In genomic region chr7:99193926-99194325, GRCm38 (mm10) we compare ENCODE assay signal across 23 mouse cellular contexts. TPM values are rescaled to one million over a fixed set of nuclear protein-coding genes. Genes with fewer than 3 reads are reported as not detected.
DNase-seq lines count a peak whose midpoint lies in the region; ATAC-seq and TF ChIP-seq lines count a peak whose summit lies in the region.
"Had no signal": no experiment of that assay in that cellular context is flagged by ENCODE, and none has a peak within 500 bp of the region (broad histone marks: within the 10 kb centered on the region; RNA-seq: fewer than 3 reads in every experiment).

No protein-coding gene starts in this region.

- no peak for TF ChIP-seq CTCF in kidney, adult 2 months (conservative IDR thresholded peaks at IDR 0.05; ENCODE audit: insufficient read depth, insufficient read length, low read depth, low read length)
- TF ChIP-seq CTCF in liver, adult 2 months (IDR thresholded peaks at IDR 0.05; ENCODE audit: low read depth, low read length) = no peak
- no peak for TF ChIP-seq CTCF in liver, postnatal 0 days (IDR thresholded peaks at IDR 0.05; ENCODE audit: low read depth)
- no peak for TF ChIP-seq CTCF in midbrain, postnatal 0 days (IDR thresholded peaks at IDR 0.05)

- H3K36me3 ChIP-seq in kidney, adult 2 months (ENCODE audit: control insufficient read depth, insufficient read depth, low read length) = no peaks in the 10 kb centered on the region
- no peaks in the 10 kb centered on the region for H3K36me3 ChIP-seq in kidney, embryonic 14.5 days (ENCODE audit: control insufficient read depth, insufficient read depth, low read length)
- no peaks in the 10 kb centered on the region for H3K36me3 ChIP-seq in liver, adult 2 months (ENCODE audit: control insufficient read depth, insufficient read depth, low read length)
- H3K36me3 ChIP-seq in liver, postnatal 0 days (replicated peaks; ENCODE audit: insufficient read depth, low read length) = no peaks in the 10 kb centered on the region
- H3K36me3 ChIP-seq in liver, embryonic 12.5 days = no peaks in the 10 kb centered on the region
- no peaks in the 10 kb centered on the region for H3K36me3 ChIP-seq in midbrain, embryonic 11.5 days (ENCODE audit: control insufficient read depth, insufficient read depth, low read length)
- H3K36me3 ChIP-seq in midbrain, postnatal 0 days (ENCODE audit: insufficient read depth, low read length) = no peaks in the 10 kb centered on the region
- H3K36me3 ChIP-seq: G1E had no signal

- H3K27ac ChIP-seq in kidney, adult 2 months (ENCODE audit: insufficient read depth, low read depth, low read length) = no peak overlapping the region
- H3K27ac ChIP-seq in kidney, embryonic 14.5 days (ENCODE audit: low read depth, low read length) = no peak overlapping the region
- H3K27ac ChIP-seq in liver, adult 2 months (replicated peaks; ENCODE audit: insufficient read depth, low read depth, low read length) = peak overlapping the region; percentile 96
- H3K27ac ChIP-seq in liver, postnatal 0 days (ENCODE audit: low read depth) = 0 out of 2 replicates have a peak overlapping the region, but pooled peaks have one; percentile 34
- no peak overlapping the region for H3K27ac ChIP-seq in liver, embryonic 12.5 days
- no peak overlapping the region for H3K27ac ChIP-seq in midbrain, embryonic 11.5 days (ENCODE audit: low read depth, low read length)
- H3K27ac ChIP-seq in midbrain, postnatal 0 days (ENCODE audit: low read depth, low read length) = no peak overlapping the region

- 59% methylated on average over 4 of the region's 4 CpGs for WGBS in kidney, adult 2 months
- 78% methylated on average over 4 of the region's 4 CpGs for WGBS in kidney, embryonic 14.5 days
- 26% methylated on average over 4 of the region's 4 CpGs for WGBS in liver, adult 2 months
- 60% methylated on average over 4 of the region's 4 CpGs for WGBS in liver, postnatal 0 days (ENCODE audit: insufficient replicate concordance)
- WGBS in liver, embryonic 12.5 days (ENCODE audit: insufficient replicate concordance) = 62% methylated on average over 4 of the region's 4 CpGs
- 92% methylated on average over 4 of the region's 4 CpGs for WGBS in midbrain, embryonic 11.5 days
- WGBS in midbrain, postnatal 0 days = 88% methylated on average over 4 of the region's 4 CpGs

- no peak for TF ChIP-seq POLR2A in kidney, adult 2 months (IDR thresholded peaks at IDR 0.05; ENCODE audit: low read depth, low read length)
- TF ChIP-seq POLR2A in liver, adult 2 months (IDR thresholded peaks at IDR 0.05; ENCODE audit: extremely low read depth, insufficient read depth, low read length) = no peak

- DNase-seq in kidney, adult 2 months = peak; percentile 58
- peak; percentile 57 for DNase-seq in liver, adult 2 months (ENCODE audit: extremely low read depth, low read depth, low spot score)
- no peak for DNase-seq in liver
- no peak for DNase-seq in liver, postnatal 0 days
- DNase-seq in midbrain, embryonic 11.5 days (ENCODE audit: low spot score, missing footprints) = peak; percentile 14
- no peak for DNase-seq in midbrain, postnatal 0 days (ENCODE audit: low spot score)
- DNase-seq: adrenal gland, adult 2 months; adrenal gland, adult 8-10 months; adrenal gland, postnatal 10 days; adrenal gland, postnatal 14 days; adrenal gland, postnatal 25 days; adrenal gland, postnatal 36 days; B cell, adult 2 months; cerebellum, adult 11 months; cerebellum, adult 11-12 months had no signal

- H3K4me3 ChIP-seq in kidney, adult 2 months (ENCODE audit: insufficient read depth, low read depth, low read length) = no peak overlapping the region
- no peak overlapping the region for H3K4me3 ChIP-seq in kidney, embryonic 14.5 days (ENCODE audit: low read length)
- no peak overlapping the region for H3K4me3 ChIP-seq in liver, adult 2 months (ENCODE audit: insufficient read depth, low read depth, low read length)
- H3K4me3 ChIP-seq in liver, postnatal 0 days (ENCODE audit: low read depth, low read length) = no peak overlapping the region
- H3K4me3 ChIP-seq in liver, embryonic 12.5 days = no peak overlapping the region
- H3K4me3 ChIP-seq in midbrain, embryonic 11.5 days (ENCODE audit: low read depth, low read length) = no peak overlapping the region
- H3K4me3 ChIP-seq in midbrain, postnatal 0 days (ENCODE audit: low read depth, low read length) = no peak overlapping the region

- H3K4me1 ChIP-seq in kidney, adult 2 months (ENCODE audit: control insufficient read depth, insufficient read depth, low read length) = peaks cover 5% of the 10 kb centered on the region
- H3K4me1 ChIP-seq in kidney, embryonic 14.5 days (ENCODE audit: control insufficient read depth, insufficient read depth, low read length) = no peaks in the 10 kb centered on the region
- peaks cover 32% of the 10 kb centered on the region for H3K4me1 ChIP-seq in liver, adult 2 months (ENCODE audit: control insufficient read depth, insufficient read depth, low read length)
- peaks cover 32% of the 10 kb centered on the region for H3K4me1 ChIP-seq in liver, postnatal 0 days (ENCODE audit: insufficient read depth)
- H3K4me1 ChIP-seq in liver, embryonic 12.5 days = peaks cover 5% of the 10 kb centered on the region; the same call in 1 of the 2 replicates
- no peaks in the 10 kb centered on the region for H3K4me1 ChIP-seq in midbrain, embryonic 11.5 days (ENCODE audit: control insufficient read depth, insufficient read depth, low read length)
- no peaks in the 10 kb centered on the region for H3K4me1 ChIP-seq in midbrain, postnatal 0 days (ENCODE audit: insufficient read depth, low read length)

- H3K4me2 ChIP-seq in kidney, embryonic 14.5 days (replicated peaks; ENCODE audit: low read depth, low read length) = no peak overlapping the region
- no peak overlapping the region for H3K4me2 ChIP-seq in liver, postnatal 0 days (ENCODE audit: low read depth, low read length)
- no peak overlapping the region for H3K4me2 ChIP-seq in liver, embryonic 12.5 days
- no peak overlapping the region for H3K4me2 ChIP-seq in midbrain, embryonic 11.5 days
- H3K4me2 ChIP-seq in midbrain, postnatal 0 days (ENCODE audit: low read depth, low read length, poor library complexity, severe bottlenecking) = no peak overlapping the region

- H3K9ac ChIP-seq in kidney, embryonic 14.5 days (ENCODE audit: low read depth, low read length) = no peak overlapping the region
- no peak overlapping the region for H3K9ac ChIP-seq in liver, adult 2 months (ENCODE audit: low read depth, low read length)
- H3K9ac ChIP-seq in liver, postnatal 0 days (replicated peaks) = no peak overlapping the region
- H3K9ac ChIP-seq in liver, embryonic 12.5 days = no peak overlapping the region
- no peak overlapping the region for H3K9ac ChIP-seq in midbrain, embryonic 11.5 days (ENCODE audit: low read length)
- no peak overlapping the region for H3K9ac ChIP-seq in midbrain, postnatal 0 days (replicated peaks; ENCODE audit: low read length, poor library complexity, severe bottlenecking)

- no peaks in the 10 kb centered on the region for H3K79me2 ChIP-seq in liver, adult 2 months (ENCODE audit: control insufficient read depth, insufficient read depth, low read length)

- no peaks in the 10 kb centered on the region for H3K27me3 ChIP-seq in kidney, adult 2 months (replicated peaks; ENCODE audit: control insufficient read depth, insufficient read depth, low read length)
- no peaks in the 10 kb centered on the region for H3K27me3 ChIP-seq in kidney, embryonic 14.5 days (ENCODE audit: control insufficient read depth, insufficient read depth, low read length)
- no peaks in the 10 kb centered on the region for H3K27me3 ChIP-seq in liver, adult 2 months (ENCODE audit: control insufficient read depth, insufficient read depth, low read length)
- H3K27me3 ChIP-seq in liver, postnatal 0 days (ENCODE audit: insufficient read depth, low read length) = no peaks in the 10 kb centered on the region
- no peaks in the 10 kb centered on the region for H3K27me3 ChIP-seq in liver, embryonic 12.5 days (replicated peaks)
- no peaks in the 10 kb centered on the region for H3K27me3 ChIP-seq in midbrain, embryonic 11.5 days (ENCODE audit: control insufficient read depth, insufficient read depth, low read length)
- no peaks in the 10 kb centered on the region for H3K27me3 ChIP-seq in midbrain, postnatal 0 days (ENCODE audit: insufficient read depth, low read length)

- ATAC-seq in kidney, embryonic 14.5 days (ENCODE audit: low FRiP score, low TSS enrichment) = no peak
- no peak for ATAC-seq in liver, postnatal 0 days
- ATAC-seq in liver, embryonic 12.5 days = no peak
- no peak for ATAC-seq in midbrain, embryonic 11.5 days (ENCODE audit: low FRiP score)
- no peak for ATAC-seq in midbrain, postnatal 0 days (ENCODE audit: low FRiP score)
- ATAC-seq: activated CD4-positive, CD25-positive, alpha-beta regulatory T cell, adult 4 months; CD4-positive, CD25-positive, alpha-beta regulatory T cell, adult 4 months; Patski had no signal

- TF ChIP-seq EP300 in liver, postnatal 0 days (IDR thresholded peaks at IDR 0.05; ENCODE audit: low read depth) = no peak

- H3K9me3 ChIP-seq in kidney, embryonic 14.5 days (ENCODE audit: control insufficient read depth, low read length) = no peaks in the 10 kb centered on the region; the same call in 1 of the 2 replicates
- H3K9me3 ChIP-seq in liver, postnatal 0 days (ENCODE audit: low read length) = no peaks in the 10 kb centered on the region
- H3K9me3 ChIP-seq in liver, embryonic 12.5 days (replicated peaks) = no peaks in the 10 kb centered on the region
- H3K9me3 ChIP-seq in midbrain, embryonic 11.5 days (ENCODE audit: control insufficient read depth, low read length) = no peaks in the 10 kb centered on the region
- H3K9me3 ChIP-seq in midbrain, postnatal 0 days (ENCODE audit: low read length) = no peaks in the 10 kb centered on the region
- H3K9me3 ChIP-seq: G1E had no signal

RNA-seq across cellular contexts. Expression of gene Dgat2, which starts 11.4 kb away (rescaled TPM):
- polyA plus RNA-seq in kidney, adult 2 months (2012; rRNA removed) = 286 and 363 TPM in 2 replicates
- 12.7 and 21.9 TPM in 2 replicates for polyA plus RNA-seq in kidney, embryonic 14.5 days (2014; fragmentation: Nextera tagmentation; extraction: Ambion mirVana)
- 464 and 499 TPM in 2 replicates for total RNA-seq in liver, adult 2 months (2014; rRNA removed)
- polyA plus RNA-seq in liver, adult 2 months (2012; rRNA removed) = 610 and 703 TPM in 2 replicates
- polyA plus RNA-seq in liver, postnatal 0 days (2015; fragmentation: Nextera tagmentation; extraction: Ambion mirVana) = 226 and 249 TPM in 2 replicates
- polyA plus RNA-seq in liver, embryonic 12.5 days (2016; fragmentation: Nextera tagmentation; extraction: Ambion mirVana) = 57.5 and 59.3 TPM in 2 replicates
- 8.7 and 9.8 TPM in 2 replicates for polyA plus RNA-seq in midbrain, embryonic 11.5 days (2014; fragmentation: Nextera tagmentation; extraction: Ambion mirVana)
- 34.5 and 35.3 TPM in 2 replicates for total RNA-seq in midbrain, postnatal 0 days (2014; rRNA removed)
- polyA plus RNA-seq in midbrain, postnatal 0 days (2015; fragmentation: Nextera tagmentation; extraction: Ambion mirVana) = 32.0 and 33.1 TPM in 2 replicates

RNA-seq across cellular contexts. Expression of gene Mogat2, which starts 44.5 kb away (rescaled TPM):
- polyA plus RNA-seq in kidney, adult 2 months (2012; rRNA removed) = 29.6 and 29.7 TPM in 2 replicates
- polyA plus RNA-seq in kidney, embryonic 14.5 days (2014; fragmentation: Nextera tagmentation; extraction: Ambion mirVana) = 2.7 and 3.0 TPM in 2 replicates
- total RNA-seq in liver, adult 2 months (2014; rRNA removed) = 0.20 and 0.74 TPM in 2 replicates
- polyA plus RNA-seq in liver, adult 2 months (2012; rRNA removed) = 0.22 and 0.34 TPM in 2 replicates
- polyA plus RNA-seq in liver, postnatal 0 days (2015; fragmentation: Nextera tagmentation; extraction: Ambion mirVana) = 3.9 and 4.0 TPM in 2 replicates
- polyA plus RNA-seq in liver, embryonic 12.5 days (2016; fragmentation: Nextera tagmentation; extraction: Ambion mirVana) = 28.8 and 33.9 TPM in 2 replicates
- 10.1 and 13.0 TPM in 2 replicates for polyA plus RNA-seq in midbrain, embryonic 11.5 days (2014; fragmentation: Nextera tagmentation; extraction: Ambion mirVana)
- total RNA-seq in midbrain, postnatal 0 days (2014; rRNA removed) = 0.71 TPM in 1 of 2 replicates, not detected in the other
- 0.33 and 0.38 TPM in 2 replicates for polyA plus RNA-seq in midbrain, postnatal 0 days (2015; fragmentation: Nextera tagmentation; extraction: Ambion mirVana)
- total RNA-seq: CH12.LX, G1E, MEL had no signal
- polyA plus RNA-seq: activated CD4-positive, CD25-positive, alpha-beta regulatory T cell, adult 4 months; CD4-positive, CD25-positive, alpha-beta regulatory T cell, adult 4 months; Patski had no signal

RNA-seq across cellular contexts. Expression of gene Uvrag, which starts 53.0 kb away (rescaled TPM):
- polyA plus RNA-seq in kidney, adult 2 months (2012; rRNA removed) = 8.0 and 17.0 TPM in 2 replicates
- 15.1 and 22.7 TPM in 2 replicates for polyA plus RNA-seq in kidney, embryonic 14.5 days (2014; fragmentation: Nextera tagmentation; extraction: Ambion mirVana)
- 18.3 and 19.9 TPM in 2 replicates for total RNA-seq in liver, adult 2 months (2014; rRNA removed)
- polyA plus RNA-seq in liver, adult 2 months (2012; rRNA removed) = 11.4 and 12.2 TPM in 2 replicates
- 9.4 and 11.9 TPM in 2 replicates for polyA plus RNA-seq in liver, postnatal 0 days (2015; fragmentation: Nextera tagmentation; extraction: Ambion mirVana)
- 13.5 and 15.1 TPM in 2 replicates for polyA plus RNA-seq in liver, embryonic 12.5 days (2016; fragmentation: Nextera tagmentation; extraction: Ambion mirVana)
- 10.1 and 11.4 TPM in 2 replicates for polyA plus RNA-seq in midbrain, embryonic 11.5 days (2014; fragmentation: Nextera tagmentation; extraction: Ambion mirVana)
- 23.3 and 26.3 TPM in 2 replicates for total RNA-seq in midbrain, postnatal 0 days (2014; rRNA removed)
- 13.5 and 19.8 TPM in 2 replicates for polyA plus RNA-seq in midbrain, postnatal 0 days (2015; fragmentation: Nextera tagmentation; extraction: Ambion mirVana)

Comparison
In these comparisons a context has a peak if more than half of its experiments do, and no peak if none do; other contexts are left out.
1. DNase-seq: peak in kidney, adult 2 months (single experiment), liver, adult 2 months (single experiment) and midbrain, embryonic 11.5 days (single experiment); none in liver (single experiment), liver, postnatal 0 days (single experiment) and midbrain, postnatal 0 days (single experiment).
2. H3K27ac ChIP-seq: peak in liver, adult 2 months (single experiment) and liver, postnatal 0 days (single experiment); none in kidney, adult 2 months (single experiment), kidney, embryonic 14.5 days (single experiment), liver, embryonic 12.5 days (single experiment), midbrain, embryonic 11.5 days (single experiment) and midbrain, postnatal 0 days (single experiment).